Mouse (Mus musculus) hindbrain, embryonic 11.5 days (tissue): Measurements from ENCODE around the gene AI481877. TPM values are rescaled to one million over a fixed set of nuclear protein-coding genes. Genes with fewer than 3 reads are reported as not detected.

Experiments
- ATAC-seq: fragments of 200-750 bp; cut with Nextera tagmentation; 2 replicates; pipeline ENCODE4 v1.8.0; 2017; ENCODE audit warnings: mild to moderate bottlenecking, moderate TSS enrichment, moderate library complexity; ENCODE audit not compliant: low FRiP score
- DNase-seq: peaks from one replicate; pipeline ENCODE4 v3.0.0-alpha.2; 2015; ENCODE audit warnings: low spot score
- H3K27ac ChIP-seq: fragments of 300-500 bp; sonication (generic); 2 replicates; pipeline ENCODE4 v1.5.1; 2014; ENCODE audit warnings: mild to moderate bottlenecking, low read depth, low read length
- H3K27me3 ChIP-seq: fragments of 300-500 bp; sonication (generic); 2 replicates; pipeline ENCODE4 v1.6.1; 2014; ENCODE audit warnings: mild to moderate bottlenecking, low read length, moderate library complexity, mixed read lengths; ENCODE audit not compliant: control insufficient read depth, insufficient read depth
- H3K36me3 ChIP-seq: fragments of 300-500 bp; sonication (generic); 2 replicates; pipeline ENCODE4 v1.6.1; 2014; ENCODE audit warnings: mild to moderate bottlenecking, low read length, moderate library complexity, mixed read lengths; ENCODE audit not compliant: control insufficient read depth, insufficient read depth
- H3K4me1 ChIP-seq: fragments of 300-500 bp; sonication (generic); replicated peaks from 2 replicates; pipeline ENCODE4 v1.6.1; 2014; ENCODE audit warnings: low read length, mixed read lengths; ENCODE audit not compliant: control insufficient read depth, insufficient read depth
- H3K4me2 ChIP-seq: fragments of 300-500 bp; sonication (generic); replicated peaks from 2 replicates; pipeline ENCODE4 v1.6.1; 2014; ENCODE audit warnings: mild to moderate bottlenecking, low read depth, low read length
- H3K4me3 ChIP-seq: fragments of 300-500 bp; sonication (generic); 2 replicates; pipeline ENCODE4 v1.5.1; 2014; ENCODE audit warnings: low read depth, low read length
- H3K9ac ChIP-seq: fragments of 300-500 bp; sonication (generic); 2 replicates; pipeline ENCODE4 v1.6.1; 2014; ENCODE audit warnings: low read depth, low read length
- H3K9me3 ChIP-seq: fragments of 300-500 bp; sonication (generic); 2 replicates; pipeline ENCODE4 v1.6.1; 2016; ENCODE audit warnings: low read length; ENCODE audit not compliant: control insufficient read depth
- WGBS: fragments of 180-500 bp; shearing (Covaris S2); extraction: QIAGEN DNeasy Blood & Tissue Kit; methylation state at CpG from one replicate; pipeline ENCODE4 v1.1.7; 2014; 5-methylcytosine and 5-hydroxymethylcytosine counted together
- polyA plus RNA-seq: library from polyadenylated mRNA; unstranded; fragments of >200 nt; fragmentation: Nextera tagmentation; extraction: Ambion mirVana; gene quantifications from 2 replicates; pipeline ENCODE4 v1.2.1, GENCODE M21; 2014

Gene AI481877
- polyA plus RNA-seq, 1 experiment from 2014 or later, result not detected

- no peak overlapping the region for H3K9ac ChIP-seq
- ATAC-seq (no peak), DNase-seq (no peak)
- H3K4me1 ChIP-seq, result no peaks in the 10 kb centered on the region
- H3K4me2 ChIP-seq, result no peak overlapping the region
- 85% methylated on average over 2 of the region's 2 CpGs for WGBS
- no peaks in the 10 kb centered on the region for H3K36me3 ChIP-seq
- no peaks in the 10 kb centered on the region for H3K27me3 ChIP-seq
- H3K9me3 ChIP-seq, result no peaks in the 10 kb centered on the region
- no peak overlapping the region for H3K27ac ChIP-seq
- H3K4me3 ChIP-seq, result no peak overlapping the region
These were observed 30.9 kb downstream of the AI481877 start for GRCm38 (mm10) chr4:59107886-59108285.

GRCm38 (mm10) chr4:59106661-59107060, 32.1 kb downstream of the AI481877 start:
- no peak overlapping the region for H3K9ac ChIP-seq

GRCm38 (mm10) chr4:59104166-59104565, 34.6 kb downstream of the AI481877 start:
- Histone ChIP-seq H3K4me1 (no peaks in the 10 kb centered on the region), H3K9me3 (no peaks in the 10 kb centered on the region), H3K27ac (no peak overlapping the region), H3K4me3 (no peak overlapping the region), H3K27me3 (no peaks in the 10 kb centered on the region), H3K9ac (no peak overlapping the region), H3K36me3 (no peaks in the 10 kb centered on the region), H3K4me2 (no peak overlapping the region)
- WGBS, result 94% methylated on average over 2 of the region's 2 CpGs
- no peak for DNase-seq
- ATAC-seq, result no peak

More at GRCm38 (mm10) chr4:59106661-59107060, 32.1 kb downstream of the AI481877 start:
- Histone ChIP-seq H3K27ac (no peak overlapping the region), H3K9me3 (no peaks in the 10 kb centered on the region), H3K4me1 (no peaks in the 10 kb centered on the region), H3K4me3 (no peak overlapping the region), H3K27me3 (no peaks in the 10 kb centered on the region), H3K36me3 (no peaks in the 10 kb centered on the region), H3K4me2 (no peak overlapping the region)
- DNase-seq, result no peak
- ATAC-seq, result no peak
- 73% methylated on average over 5 of the region's 5 CpGs for WGBS

GRCm38 (mm10) chr4:59096393-59096792, 42.4 kb downstream of the AI481877 start:
- Histone ChIP-seq H3K9me3 (no peaks in the 10 kb centered on the region), H3K27me3 (no peaks in the 10 kb centered on the region), H3K9ac (no peak overlapping the region), H3K36me3 (no peaks in the 10 kb centered on the region), H3K27ac (no peak overlapping the region), H3K4me1 (no peaks in the 10 kb centered on the region), H3K4me3 (no peak overlapping the region), H3K4me2 (no peak overlapping the region)
- ATAC-seq (peak; percentile 75; the same call in 1 of the 2 replicates), DNase-seq (peak; percentile 87)

- ATAC-seq (no peak), DNase-seq (no peak)
- no peak overlapping the region for H3K4me2 ChIP-seq
- no peak overlapping the region for H3K4me3 ChIP-seq
- 59% methylated on average over 1 of the region's 1 CpGs for WGBS
- no peak overlapping the region for H3K27ac ChIP-seq
- no peaks in the 10 kb centered on the region for H3K9me3 ChIP-seq
- no peak overlapping the region for H3K9ac ChIP-seq
- no peaks in the 10 kb centered on the region for H3K36me3 ChIP-seq
- no peaks in the 10 kb centered on the region for H3K27me3 ChIP-seq
- no peaks in the 10 kb centered on the region for H3K4me1 ChIP-seq
These were observed 49.4 kb downstream of the AI481877 start for GRCm38 (mm10) chr4:59089391-59089790.

GRCm38 (mm10) chr4:59083430-59083829, 55.4 kb downstream of the AI481877 start:
- H3K4me2 ChIP-seq, result no peak overlapping the region
- ATAC-seq (no peak), DNase-seq (no peak)
- no peak overlapping the region for H3K27ac ChIP-seq
- 85% methylated on average over 2 of the region's 2 CpGs for WGBS
- no peaks in the 10 kb centered on the region for H3K36me3 ChIP-seq
- no peak overlapping the region for H3K4me3 ChIP-seq
- H3K27me3 ChIP-seq, result no peaks in the 10 kb centered on the region
- H3K9me3 ChIP-seq, result no peaks in the 10 kb centered on the region
- H3K4me1 ChIP-seq, result no peaks in the 10 kb centered on the region
- no peak overlapping the region for H3K9ac ChIP-seq

GRCm38 (mm10) chr4:59069276-59069675, 69.5 kb downstream of the AI481877 start:
- WGBS, result 55% methylated on average over 3 of the region's 3 CpGs

GRCm38 (mm10) chr4:59062526-59062925, 76.3 kb downstream of the AI481877 start:
- DNase-seq (no peak), ATAC-seq (no peak)
- no peaks in the 10 kb centered on the region for H3K36me3 ChIP-seq
- H3K4me1 ChIP-seq, result no peaks in the 10 kb centered on the region
- no peak overlapping the region for H3K27ac ChIP-seq
- no peaks in the 10 kb centered on the region for H3K9me3 ChIP-seq
- no peak overlapping the region for H3K9ac ChIP-seq
- no peak overlapping the region for H3K4me2 ChIP-seq
- 78% methylated on average over 12 of the region's 12 CpGs for WGBS
- no peak overlapping the region for H3K4me3 ChIP-seq
- no peaks in the 10 kb centered on the region for H3K27me3 ChIP-seq

More at GRCm38 (mm10) chr4:59069276-59069675, 69.5 kb downstream of the AI481877 start:
- Histone ChIP-seq H3K4me3 (no peak overlapping the region), H3K9ac (no peak overlapping the region), H3K4me1 (no peaks in the 10 kb centered on the region), H3K4me2 (no peak overlapping the region), H3K27me3 (no peaks in the 10 kb centered on the region), H3K9me3 (no peaks in the 10 kb centered on the region), H3K36me3 (no peaks in the 10 kb centered on the region), H3K27ac (no peak overlapping the region)
- ATAC-seq (no peak), DNase-seq (no peak)

GRCm38 (mm10) chr4:59057929-59058328, 80.9 kb downstream of the AI481877 start:
- WGBS, result 84% methylated on average over 3 of the region's 3 CpGs
- ATAC-seq, result no peak
- H3K4me2 ChIP-seq, result no peak overlapping the region
- DNase-seq, result no peak
- H3K9me3 ChIP-seq, result no peaks in the 10 kb centered on the region
- H3K36me3 ChIP-seq, result no peaks in the 10 kb centered on the region
- H3K27me3 ChIP-seq, result no peaks in the 10 kb centered on the region
- no peak overlapping the region for H3K4me3 ChIP-seq
- no peak overlapping the region for H3K9ac ChIP-seq
- H3K4me1 ChIP-seq, result no peaks in the 10 kb centered on the region
- no peak overlapping the region for H3K27ac ChIP-seq
